Comparison of ENCODE assay signal across 8 mouse cellular contexts in the genomic region with DNA sequence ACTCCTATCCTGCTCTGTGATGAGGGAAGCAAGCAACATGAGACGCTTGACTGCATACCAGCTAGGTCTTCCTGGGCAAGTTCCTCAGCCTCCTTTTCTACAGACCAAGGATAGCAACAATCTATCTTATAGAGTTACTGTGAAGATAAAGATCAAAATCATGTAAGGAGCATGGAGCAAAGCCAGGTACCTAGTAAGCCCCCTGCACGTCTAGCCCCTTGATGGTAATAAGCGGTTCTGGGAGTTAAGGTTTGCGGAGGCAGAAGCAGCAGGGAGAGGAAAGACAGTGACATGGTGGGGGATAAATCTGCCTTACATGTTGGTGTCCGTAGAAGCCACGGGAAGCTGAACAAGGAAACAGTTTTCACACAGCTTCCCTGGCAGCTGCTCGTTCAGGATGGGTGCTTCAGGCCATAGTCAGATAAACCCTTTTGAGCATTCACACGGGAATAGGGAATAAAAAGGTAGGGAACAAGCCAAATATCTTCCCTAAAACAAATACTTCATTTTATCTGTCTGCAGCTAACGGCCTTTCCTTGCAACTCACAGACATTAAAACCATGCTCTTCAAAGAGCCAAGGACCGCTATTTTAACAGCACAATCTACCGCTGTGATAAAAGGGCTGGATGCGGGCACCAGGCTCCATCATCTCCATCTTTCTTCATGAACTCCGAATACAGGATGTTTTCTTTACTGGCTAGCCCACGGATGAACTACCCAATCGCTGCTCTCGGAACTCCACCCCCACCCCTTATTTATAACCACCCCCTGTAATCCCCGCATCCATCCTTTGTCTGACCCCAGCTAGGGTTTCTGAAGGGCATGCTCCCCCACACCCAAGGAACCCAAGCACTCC. TPM values are rescaled to one million over a fixed set of nuclear protein-coding genes. Genes with fewer than 3 reads are reported as not detected.
DNase-seq lines count a peak whose midpoint lies in the region; ATAC-seq and TF ChIP-seq lines count a peak whose summit lies in the region.

No protein-coding gene starts in this region.

- peak; percentile 95 for ATAC-seq in forebrain, embryonic 15.5 days (replicated peaks)
- no peak for ATAC-seq in liver, embryonic 16.5 days (ENCODE audit: low read depth)

- H3K27ac ChIP-seq in heart, adult 2 months: no peak overlapping the region
- H3K27ac ChIP-seq in ES-E14 (ENCODE audit: insufficient read depth, low read depth, low read length, poor library complexity, severe bottlenecking): no peak overlapping the region
- peak overlapping the region; percentile 98 for H3K27ac ChIP-seq in forebrain, embryonic 15.5 days (replicated peaks)
- H3K27ac ChIP-seq in liver, embryonic 16.5 days (ENCODE audit: low read length): no peak overlapping the region

- no peaks in the 10 kb centered on the region for H3K79me2 ChIP-seq in heart, adult 2 months (replicated peaks; ENCODE audit: control insufficient read depth, insufficient read depth, low read length)

- TF ChIP-seq EP300 in heart, adult 2 months (IDR thresholded peaks at IDR 0.05; ENCODE audit: insufficient read depth, low read depth, low read length): no peak

- intact Hi-C loops in heart, adult 2 months (cut with DNase I): no loop called here

- DNase-seq in heart, adult 2 months: no peak
- DNase-seq in heart, adult 9 months (ENCODE audit: low spot score in 2 of 2): no peak
- no peak for DNase-seq in ES-E14 (ENCODE audit: low read depth, low spot score)
- no peak for DNase-seq in adrenal gland, postnatal 25 days
- no peak for DNase-seq in spleen, postnatal 4 days (ENCODE audit: low spot score in 2 of 2)
- no peak for DNase-seq in adrenal gland, postnatal 14 days

- no peak overlapping the region for H3K4me3 ChIP-seq in heart, adult 2 months
- peak overlapping the region; percentile 32 to 45; a peak in 3 of 4 replicates for H3K4me3 ChIP-seq in ES-E14 (ENCODE audit: insufficient read depth in 1 of 2, low read depth in 1 of 2, low read length in 2 of 2, poor library complexity in 1 of 2, severe bottlenecking in 1 of 2)
- H3K4me3 ChIP-seq in forebrain, embryonic 15.5 days: peak overlapping the region; percentile 58
- no peak overlapping the region for H3K4me3 ChIP-seq in liver, embryonic 16.5 days (ENCODE audit: low read depth, low read length)

- no peak for TF ChIP-seq POLR2A in heart, adult 2 months (IDR thresholded peaks at IDR 0.05; ENCODE audit: insufficient read depth, low read depth, low read length)

- TF ChIP-seq CTCF in heart, adult 2 months (IDR thresholded peaks at IDR 0.05): no peak

- 0 out of 2 replicates have a peak overlapping the region, but pooled peaks have one; percentile 32 for H3K9ac ChIP-seq in heart, adult 2 months (ENCODE audit: low read depth, low read length)
- no peak overlapping the region for H3K9ac ChIP-seq in ES-E14 (ENCODE audit: insufficient read depth, low read depth, low read length, poor library complexity, severe bottlenecking)
- peak overlapping the region; percentile 74 for H3K9ac ChIP-seq in forebrain, embryonic 15.5 days (replicated peaks)
- no peak overlapping the region for H3K9ac ChIP-seq in liver, embryonic 16.5 days (ENCODE audit: low read depth, low read length)

- WGBS in heart, adult 2 months: 31% methylated on average over 17 of the region's 17 CpGs
- 5% methylated on average over 17 of the region's 17 CpGs for WGBS in forebrain, embryonic 15.5 days
- 42% methylated on average over 17 of the region's 17 CpGs for WGBS in liver, embryonic 16.5 days (ENCODE audit: insufficient replicate concordance)

- in situ Hi-C loops in ES-E14 (cut with MboI; ENCODE audit: low sequenced_read_pairs in 2 of 2, unreplicated experiment in 2 of 2): loop anchor here in 1 of 2 experiments (25.0 kb wide), 1 partner anchor 309 kb away; no protein-coding TSS in a partner anchor

- peak overlapping the region; percentile 49 for H3K4me2 ChIP-seq in forebrain, embryonic 15.5 days (replicated peaks)
- peak overlapping the region; percentile 21; the same call in 1 of the 2 replicates for H3K4me2 ChIP-seq in liver, embryonic 16.5 days (ENCODE audit: low read depth, low read length)

- H3K9me3 ChIP-seq in ES-E14 (ENCODE audit: control insufficient read depth, insufficient read depth, low read depth, low read length): no peaks in the 10 kb centered on the region
- no peaks in the 10 kb centered on the region for H3K9me3 ChIP-seq in forebrain, embryonic 15.5 days
- peaks cover 1% of the 10 kb centered on the region; the same call in 1 of the 2 replicates for H3K9me3 ChIP-seq in liver, embryonic 16.5 days (replicated peaks; ENCODE audit: control insufficient read depth, low read length)

- H3K27me3 ChIP-seq in heart, adult 2 months (ENCODE audit: control insufficient read depth, insufficient read depth, low read length): no peaks in the 10 kb centered on the region
- H3K27me3 ChIP-seq in forebrain, embryonic 15.5 days: no peaks in the 10 kb centered on the region
- no peaks in the 10 kb centered on the region for H3K27me3 ChIP-seq in liver, embryonic 16.5 days (ENCODE audit: control insufficient read depth, insufficient read depth, low read depth, low read length)

- no peaks in the 10 kb centered on the region for H3K4me1 ChIP-seq in heart, adult 2 months (ENCODE audit: control insufficient read depth, insufficient read depth, low read length)
- H3K4me1 ChIP-seq in ES-E14 (ENCODE audit: control insufficient read depth in 2 of 2, insufficient read depth in 2 of 2, low read length in 2 of 2, poor library complexity in 1 of 2): peaks cover 0 to 2% of the 10 kb centered on the region in 2 experiments; a peak in 1 of 4 replicates
- peaks cover 43% of the 10 kb centered on the region for H3K4me1 ChIP-seq in forebrain, embryonic 15.5 days
- H3K4me1 ChIP-seq in liver, embryonic 16.5 days (ENCODE audit: control insufficient read depth, low read depth, low read length): no peaks in the 10 kb centered on the region

- no peaks in the 10 kb centered on the region for H3K36me3 ChIP-seq in heart, adult 2 months (ENCODE audit: control insufficient read depth, insufficient read depth, low read length)
- H3K36me3 ChIP-seq in ES-E14 (ENCODE audit: control insufficient read depth, insufficient read depth, low read length, poor library complexity, severe bottlenecking): peaks cover 1% of the 10 kb centered on the region; the same call in 1 of the 2 replicates
- H3K36me3 ChIP-seq in forebrain, embryonic 15.5 days: peaks cover 4% of the 10 kb centered on the region; the same call in 1 of the 2 replicates
- H3K36me3 ChIP-seq in liver, embryonic 16.5 days (ENCODE audit: control insufficient read depth, insufficient read depth): peaks cover 16% of the 10 kb centered on the region

TF ChIP-seq in ES-E14, 5 proteins besides CTCF, POLR2A, EP300 and RAD21:
- TF ChIP-seq ZNF384 (IDR thresholded peaks at IDR 0.05; ENCODE audit: low read depth, low read length): no peak
- TF ChIP-seq HCFC1 (IDR thresholded peaks at IDR 0.05; ENCODE audit: borderline replicate concordance, insufficient read depth, low read length): no peak
- TF ChIP-seq MAFK (IDR thresholded peaks at IDR 0.05; ENCODE audit: insufficient read depth, low read depth, low read length): no peak
- TF ChIP-seq ZC3H11A (IDR thresholded peaks at IDR 0.05; ENCODE audit: borderline replicate concordance, low read depth, low read length): no peak
- no peak for TF ChIP-seq CHD2 (IDR thresholded peaks at IDR 0.05; ENCODE audit: low read depth, low read length)

RNA-seq across cellular contexts. Expression of gene Scg5, which starts 0.6 kb away (rescaled TPM):
- under 1 TPM in 1 of 2 experiments, not detected in 1; 0.32 TPM for total RNA-seq in heart, adult 2 months (2021)
- 0.15 TPM in 1 of 2 replicates, not detected in the other for polyA plus RNA-seq in heart, adult 2 months (2012; rRNA removed)
- 0.79 TPM in 1 of 2 replicates, not detected in the other for total RNA-seq in ES-E14 (2012; rRNA removed)
- 193 and 207 TPM in 2 replicates for polyA plus RNA-seq in forebrain, embryonic 15.5 days (2015; fragmentation: Nextera tagmentation; extraction: Ambion mirVana)
- 0.20 TPM in 1 of 2 replicates, not detected in the other for polyA plus RNA-seq in liver, embryonic 16.5 days (2015; fragmentation: Nextera tagmentation; extraction: Ambion mirVana)
- 32.6 and 46.0 TPM in 2 replicates for total RNA-seq in adrenal gland, postnatal 25 days (2021)
- 39.0 and 44.4 TPM in 2 replicates for total RNA-seq in adrenal gland, postnatal 14 days (2021)

RNA-seq across cellular contexts. Expression of gene Arhgap11a, which starts 20.1 kb away (rescaled TPM):
- total RNA-seq in heart, adult 2 months (2021): 1 to 10 TPM; 1.2 to 1.5 TPM
- 0.31 and 0.67 TPM in 2 replicates for polyA plus RNA-seq in heart, adult 2 months (2012; rRNA removed)
- 21.5 and 25.2 TPM in 2 replicates for total RNA-seq in ES-E14 (2012; rRNA removed)
- polyA plus RNA-seq in forebrain, embryonic 15.5 days (2015; fragmentation: Nextera tagmentation; extraction: Ambion mirVana): 31.3 and 34.2 TPM in 2 replicates
- 17.0 and 17.7 TPM in 2 replicates for polyA plus RNA-seq in liver, embryonic 16.5 days (2015; fragmentation: Nextera tagmentation; extraction: Ambion mirVana)
- 7.4 TPM in 2 replicates for total RNA-seq in adrenal gland, postnatal 25 days (2021)
- 12.3 and 12.9 TPM in 2 replicates for total RNA-seq in adrenal gland, postnatal 14 days (2021)

Comparison
In these comparisons a context has a peak if more than half of its experiments do, and no peak if none do; other contexts are left out.
1. H3K4me3 ChIP-seq: peak in ES-E14 (2 of 2) and forebrain, embryonic 15.5 days (single experiment); none in heart, adult 2 months (single experiment) and liver, embryonic 16.5 days (single experiment).
2. H3K9ac ChIP-seq: peak in heart, adult 2 months (single experiment) and forebrain, embryonic 15.5 days (single experiment); none in ES-E14 (single experiment) and liver, embryonic 16.5 days (single experiment).
3. RNA of gene Scg5, which starts 0.6 kb away (total RNA-seq): 32.6 to 46.0 TPM in adrenal gland, postnatal 25 days and 39.0 to 44.4 TPM in adrenal gland, postnatal 14 days; 0.32 TPM in heart, adult 2 months and 0.79 TPM in ES-E14; every median in the first group is over 10 times any median in the second.